Mouse (Mus musculus) embryonic facial prominence, embryonic 12.5 days (tissue): ENCODE data around the gene Ostn. TPM values are rescaled to one million over a fixed set of nuclear protein-coding genes. Genes with fewer than 3 reads are reported as not detected.

ENCODE experiments used
- ATAC-seq: fragments of 200-750 bp; cut with Nextera tagmentation; 2 replicates; pipeline ENCODE4 v1.8.0; 2017; ENCODE audit not compliant: insufficient number of reproducible peaks, insufficient read depth, low FRiP score, low TSS enrichment
- H3K27ac ChIP-seq: fragments of 300-500 bp; sonication (generic); 2 replicates; pipeline ENCODE4 v1.5.1; 2016; ENCODE audit warnings: mild to moderate bottlenecking
- H3K27me3 ChIP-seq: fragments of 300-500 bp; sonication (generic); 2 replicates; pipeline ENCODE4 v1.6.1; 2016; ENCODE audit warnings: mild to moderate bottlenecking, moderate library complexity
- H3K36me3 ChIP-seq: fragments of 300-500 bp; sonication (generic); 2 replicates; pipeline ENCODE4 v1.6.1; 2016; ENCODE audit warnings: mild to moderate bottlenecking
- H3K4me1 ChIP-seq: fragments of 300-500 bp; sonication (generic); 2 replicates; pipeline ENCODE4 v1.6.1; 2016
- H3K4me2 ChIP-seq: fragments of 300-500 bp; sonication (generic); replicated peaks from 2 replicates; pipeline ENCODE4 v1.6.1; 2016; ENCODE audit warnings: mild to moderate bottlenecking, moderate library complexity
- H3K4me3 ChIP-seq: fragments of 300-500 bp; sonication (generic); 2 replicates; pipeline ENCODE4 v1.5.1; 2016; ENCODE audit warnings: mild to moderate bottlenecking
- H3K9ac ChIP-seq: fragments of 300-500 bp; sonication (generic); 2 replicates; pipeline ENCODE4 v1.6.1; 2016; ENCODE audit warnings: mild to moderate bottlenecking, moderate library complexity
- H3K9me3 ChIP-seq: fragments of 300-500 bp; sonication (generic); 2 replicates; pipeline ENCODE4 v1.6.1; 2016; ENCODE audit warnings: mild to moderate bottlenecking, moderate library complexity
- WGBS: fragments of 180-500 bp; shearing (Covaris S2); methylation state at CpG from one replicate; pipeline ENCODE4 v1.1.7; 2016; 5-methylcytosine and 5-hydroxymethylcytosine counted together
- polyA plus RNA-seq: library from polyadenylated mRNA; unstranded; fragments of >200 nt; fragmentation: Nextera tagmentation; extraction: Ambion mirVana; gene quantifications from 2 replicates; pipeline ENCODE4 v1.2.1, GENCODE M21; 2016

Ostn gene
- polyA plus RNA-seq, 1 experiment from 2014 or later = 0.37 TPM

DNA sequence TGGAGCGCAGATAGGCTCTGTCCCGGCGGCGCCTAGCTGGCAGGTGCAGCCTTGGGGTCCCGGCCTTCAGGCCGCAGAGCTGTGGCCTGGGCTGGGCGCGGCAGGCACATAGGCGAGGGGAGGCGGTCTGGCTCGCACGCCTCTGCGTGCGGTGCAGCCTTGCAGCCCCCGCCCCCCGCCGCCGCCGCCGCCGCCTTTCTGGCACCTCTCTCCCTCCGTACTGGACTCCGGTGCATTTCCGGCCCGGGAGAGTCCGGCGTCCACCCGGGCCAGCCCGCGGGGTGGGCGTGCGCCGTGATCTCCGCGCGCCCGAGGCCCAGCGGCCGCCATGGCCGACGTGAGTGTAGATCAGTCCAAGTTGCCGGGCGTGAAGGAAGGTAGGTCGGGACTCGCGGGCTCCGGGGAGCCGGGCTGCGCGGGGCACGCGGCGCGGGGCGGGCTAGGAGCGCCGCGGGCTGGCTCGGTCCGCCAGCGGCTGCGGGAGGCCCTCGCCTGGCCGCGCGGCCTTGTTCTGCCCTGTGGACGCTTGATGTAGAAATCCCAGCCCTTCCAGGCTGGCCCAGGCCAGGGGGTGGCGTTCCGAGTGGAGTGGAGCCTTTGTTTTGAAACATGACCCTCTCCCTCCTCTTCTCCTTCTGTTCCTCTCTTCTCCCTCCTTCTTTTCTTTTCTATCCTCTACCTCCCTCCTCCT lies 81.6 kb downstream of the Ostn start, which contains the start of gene Ccdc50:
Gene Ccdc50, plus strand, starts transcription at position 109 of the 691 bp plus-strand sequence.
- WGBS = under 1% methylated on average over 67 of the region's 69 CpGs
- Histone ChIP-seq H3K4me2 (peak within 1 kb of the TSS; percentile 64), H3K4me1 (peaks cover 18% of the 10 kb centered on the region), H3K36me3 (no peaks in the 10 kb centered on the region), H3K27ac (peak within 1 kb of the TSS; percentile 97), H3K9ac (peak within 1 kb of the TSS; percentile 95), H3K9me3 (no peaks in the 10 kb centered on the region), H3K27me3 (no peaks in the 10 kb centered on the region), H3K4me3 (peak within 1 kb of the TSS; percentile 87)
- ATAC-seq = peak; percentile 93

- H3K27me3 ChIP-seq = no peaks in the 10 kb centered on the region
- H3K4me3 ChIP-seq = peak overlapping the region; percentile 87
- H3K36me3 ChIP-seq = no peaks in the 10 kb centered on the region
- H3K9ac ChIP-seq = peak overlapping the region; percentile 95
- peak overlapping the region; percentile 64 for H3K4me2 ChIP-seq
- no peaks in the 10 kb centered on the region for H3K9me3 ChIP-seq
- ATAC-seq = no peak
- peak overlapping the region; percentile 97 for H3K27ac ChIP-seq
- 24% methylated on average over 7 of the region's 7 CpGs for WGBS
- peaks cover 18% of the 10 kb centered on the region for H3K4me1 ChIP-seq
Observed at GRCm38 (mm10) chr16:27389534-27390282, 82.4 kb downstream of the Ostn start.

DNA sequence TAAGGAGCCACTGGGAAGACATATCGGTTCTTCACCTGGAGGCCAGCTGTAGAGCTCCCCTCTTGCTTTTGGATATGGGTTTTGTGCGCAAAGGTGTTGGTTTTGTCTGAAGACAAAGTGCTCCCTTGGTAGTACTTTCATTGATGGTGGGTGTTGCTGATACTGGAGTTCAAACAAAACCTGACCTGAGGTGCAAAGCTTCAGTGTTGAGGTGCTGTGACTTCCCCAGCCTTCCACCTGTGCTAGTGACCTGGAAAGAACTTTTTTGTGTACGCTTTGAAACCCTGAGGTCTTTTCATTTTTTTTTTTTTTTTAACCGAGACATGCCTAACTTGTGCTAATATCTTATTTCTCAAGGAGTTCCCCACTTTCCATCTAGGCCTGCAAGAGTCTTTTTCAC lies 83.0 kb downstream of the Ostn start:
- no peak overlapping the region for H3K9ac ChIP-seq
- H3K36me3 ChIP-seq = no peaks in the 10 kb centered on the region
- H3K27ac ChIP-seq = no peak overlapping the region
- peak overlapping the region; percentile 87 for H3K4me3 ChIP-seq
- H3K27me3 ChIP-seq = no peaks in the 10 kb centered on the region
- no peak for ATAC-seq
- peaks cover 18% of the 10 kb centered on the region for H3K4me1 ChIP-seq
- WGBS = 84% methylated on average over 4 of the region's 4 CpGs
- H3K4me2 ChIP-seq = peak overlapping the region; percentile 64
- no peaks in the 10 kb centered on the region for H3K9me3 ChIP-seq

GRCm38 (mm10) chr16:27391845-27392244 lies 84.6 kb downstream of the Ostn start:
- Histone ChIP-seq H3K27ac (no peak overlapping the region), H3K4me3 (no peak overlapping the region), H3K9me3 (no peaks in the 10 kb centered on the region), H3K4me2 (no peak overlapping the region), H3K36me3 (no peaks in the 10 kb centered on the region), H3K27me3 (no peaks in the 10 kb centered on the region), H3K4me1 (peaks cover 18% of the 10 kb centered on the region), H3K9ac (no peak overlapping the region)
- ATAC-seq = no peak
- WGBS = 84% methylated on average over 2 of the region's 2 CpGs

DNA sequence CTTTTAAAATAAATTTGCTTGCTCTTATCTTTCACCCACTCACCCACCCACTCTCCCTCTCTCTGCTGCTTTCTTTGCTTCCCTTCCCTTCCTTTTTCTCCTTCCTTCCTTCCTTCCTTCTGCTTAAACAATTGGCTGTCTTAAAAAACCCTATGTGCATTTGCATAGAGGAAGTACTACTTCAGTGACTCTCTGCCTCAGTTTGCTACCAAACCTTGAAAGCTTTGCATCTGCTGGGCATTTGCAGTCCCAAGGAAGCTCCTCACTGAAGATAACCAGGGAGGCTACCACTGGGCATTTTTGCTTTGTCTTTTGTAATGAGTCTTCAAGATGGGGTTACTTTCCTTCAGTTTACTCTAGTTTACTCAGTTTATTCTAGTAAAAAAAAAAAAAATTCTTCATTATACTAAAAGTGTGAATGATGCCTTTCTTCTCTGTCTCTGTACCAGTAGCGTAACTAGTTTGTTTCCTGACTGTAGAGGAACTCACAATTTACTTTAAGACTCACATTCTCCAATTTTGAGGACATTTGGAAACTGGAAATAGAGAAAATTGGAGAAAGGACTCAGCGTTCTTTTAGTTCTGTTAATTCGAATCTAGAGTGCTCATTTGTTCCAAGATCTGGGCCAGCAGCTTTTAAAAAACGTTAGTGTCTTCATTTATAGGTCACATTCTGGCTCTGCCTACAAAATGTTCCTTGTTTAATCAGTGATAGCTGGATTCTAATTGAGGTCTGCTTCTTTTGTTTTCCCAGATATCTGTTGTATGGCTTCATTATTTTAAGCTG lies 88.2 kb downstream of the Ostn start:
- no peaks in the 10 kb centered on the region for H3K27me3 ChIP-seq
- no peak overlapping the region for H3K4me2 ChIP-seq
- no peak for ATAC-seq
- WGBS = 89% methylated on average over 4 of the region's 4 CpGs
- no peaks in the 10 kb centered on the region for H3K9me3 ChIP-seq
- H3K4me3 ChIP-seq = no peak overlapping the region
- H3K9ac ChIP-seq = no peak overlapping the region
- no peaks in the 10 kb centered on the region for H3K36me3 ChIP-seq
- peaks cover 8% of the 10 kb centered on the region for H3K4me1 ChIP-seq
- H3K27ac ChIP-seq = no peak overlapping the region

GRCm38 (mm10) chr16:27396951-27397350 lies 89.7 kb downstream of the Ostn start:
- no peak overlapping the region for H3K4me3 ChIP-seq
- H3K4me1 ChIP-seq = no peaks in the 10 kb centered on the region
- no peak overlapping the region for H3K27ac ChIP-seq
- no peaks in the 10 kb centered on the region for H3K27me3 ChIP-seq
- WGBS = 100% methylated on average over 1 of the region's 1 CpGs
- H3K4me2 ChIP-seq = no peak overlapping the region
- no peak overlapping the region for H3K9ac ChIP-seq
- no peaks in the 10 kb centered on the region for H3K36me3 ChIP-seq
- H3K9me3 ChIP-seq = no peaks in the 10 kb centered on the region
- ATAC-seq = no peak

DNA sequence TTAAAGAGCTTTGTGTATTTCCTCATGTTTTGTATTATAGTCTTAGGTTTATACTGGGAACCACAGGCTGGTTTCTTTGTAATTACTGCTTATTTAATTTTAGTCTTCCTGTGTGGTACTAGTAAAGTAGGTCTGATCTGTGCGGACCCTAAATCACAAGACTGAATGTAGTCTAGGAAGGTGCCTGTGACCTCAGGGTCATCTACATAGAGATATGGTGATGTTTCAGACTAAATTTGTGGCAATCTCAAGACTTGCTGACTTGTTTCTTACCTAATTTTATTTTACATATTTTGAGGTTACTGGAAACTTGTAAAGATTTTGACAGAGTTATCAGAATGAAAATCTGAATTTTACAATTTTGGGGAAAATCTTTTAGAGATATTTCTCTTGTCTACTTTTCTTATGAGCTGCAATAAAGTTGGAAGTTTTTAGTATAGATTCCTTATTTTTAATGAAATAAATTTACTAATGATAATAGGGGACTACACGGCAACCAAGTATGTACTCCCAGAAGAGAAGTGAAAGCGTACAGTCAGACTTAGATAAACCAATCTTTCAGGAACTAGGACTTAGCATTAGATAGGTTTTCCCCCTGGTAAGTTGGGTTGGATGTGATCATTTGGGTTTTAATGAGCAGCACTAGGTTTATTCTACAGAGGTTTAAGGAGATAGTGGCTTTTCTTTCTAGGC lies 91.9 kb downstream of the Ostn start:
- H3K27ac ChIP-seq = no peak overlapping the region
- no peaks in the 10 kb centered on the region for H3K9me3 ChIP-seq
- WGBS = 88% methylated on average over 3 of the region's 3 CpGs
- no peak overlapping the region for H3K9ac ChIP-seq
- no peaks in the 10 kb centered on the region for H3K36me3 ChIP-seq
- H3K4me2 ChIP-seq = no peak overlapping the region
- H3K27me3 ChIP-seq = no peaks in the 10 kb centered on the region
- no peak for ATAC-seq
- H3K4me1 ChIP-seq = no peaks in the 10 kb centered on the region
- H3K4me3 ChIP-seq = no peak overlapping the region

GRCm38 (mm10) chr16:27399719-27400253 lies 92.5 kb downstream of the Ostn start:
- WGBS = 88% methylated on average over 6 of the region's 6 CpGs
- Histone ChIP-seq H3K27me3 (no peaks in the 10 kb centered on the region), H3K4me2 (no peak overlapping the region), H3K27ac (no peak overlapping the region), H3K9ac (no peak overlapping the region), H3K4me3 (no peak overlapping the region), H3K4me1 (no peaks in the 10 kb centered on the region), H3K36me3 (no peaks in the 10 kb centered on the region), H3K9me3 (no peaks in the 10 kb centered on the region)
- ATAC-seq = no peak

Other genes starting within 250 kb of the Ostn start
- 0.27 TPM in 1 of 2 replicates, not detected in the other for gene Uts2b, start 62.8 kb downstream of the Ostn start, polyA plus RNA-seq
- gene Ccdc50, start 81.4 kb downstream of the Ostn start, polyA plus RNA-seq = 49.7 and 50.4 TPM in 2 replicates